Mouse (Mus musculus) adrenal gland, postnatal 25 days (tissue): ENCODE results near the gene Neurl2. TPM values are rescaled to one million over a fixed set of nuclear protein-coding genes. Genes with fewer than 3 reads are reported as not detected.
A peak's percentile ranks its signal among the peaks of the same experiment; 100 is the strongest.
"Not testable (repeated sequence)": the region's sequence is repeated elsewhere in the genome, so short reads cannot be mapped to it uniquely, and the experiment has no call there.

Source experiments
- DNase-seq: peaks from one replicate; pipeline ENCODE4 v3.0.0; 2021; ENCODE audit warnings: mixed read lengths
- long read RNA-seq: library from polyadenylated mRNA; stranded (forward); transcript quantifications from one replicate; pipeline ENCODE4 v2.0.0, GENCODE M21; 2021
- total RNA-seq: library from RNA; stranded (reverse); gene quantifications from 2 replicates; pipeline ENCODE4 v1.2.3, GENCODE M21; 2021

Gene Neurl2
- total RNA-seq: 1.3 and 2.2 TPM in 2 replicates
- long read RNA-seq, partial matches to known transcripts: 0 of 1 reads
- long read RNA-seq, other reads (novel, unspliced or antisense): 0 of 1 reads

GRCm38 (mm10) chr2:164833314-164833959 is at the start of gene Neurl2:
Gene Neurl2, minus strand, starts transcription at chr2:164833456.
- peak; percentile 85 for DNase-seq

GRCm38 (mm10) chr2:164882619-164883018 is 49.4 kb upstream of the Neurl2 start:
- DNase-seq: no peak

GRCm38 (mm10) chr2:164879568-164880277 is 46.5 kb upstream of the Neurl2 start:
- DNase-seq: peak; percentile 95

- peak; percentile 94 for DNase-seq
Observed at GRCm38 (mm10) chr2:164879228-164879567, 45.9 kb upstream of the Neurl2 start, which contains the start of gene Pcif1. Gene Pcif1, plus strand, starts transcription at chr2:164879304.

- peak; percentile 53 for DNase-seq
Observed at GRCm38 (mm10) chr2:164878509-164879227, 45.4 kb upstream of the Neurl2 start.

GRCm38 (mm10) chr2:164877376-164878215 is 44.3 kb upstream of the Neurl2 start:
- not testable (repeated sequence) for DNase-seq

- DNase-seq: not testable (repeated sequence)
Observed at GRCm38 (mm10) chr2:164875648-164876047, 42.4 kb upstream of the Neurl2 start.

GRCm38 (mm10) chr2:164874239-164874769 is 41.0 kb upstream of the Neurl2 start:
- DNase-seq: no peak

- DNase-seq: no peak
Observed at GRCm38 (mm10) chr2:164873621-164874020, 40.4 kb upstream of the Neurl2 start.

GRCm38 (mm10) chr2:164871602-164872303 is 38.5 kb upstream of the Neurl2 start:
- DNase-seq: no peak

- DNase-seq: no peak
Observed at GRCm38 (mm10) chr2:164868491-164868890, 35.2 kb upstream of the Neurl2 start.

- DNase-seq: no peak
Observed at GRCm38 (mm10) chr2:164867566-164867965, 34.3 kb upstream of the Neurl2 start.

GRCm38 (mm10) chr2:164866741-164867551 is 33.7 kb upstream of the Neurl2 start:
- DNase-seq: peak; percentile 60

GRCm38 (mm10) chr2:164864593-164864992 is 31.3 kb upstream of the Neurl2 start:
- no peak for DNase-seq

GRCm38 (mm10) chr2:164863411-164863810 is 30.2 kb upstream of the Neurl2 start:
- DNase-seq: not testable (repeated sequence)

- DNase-seq: peak; percentile 67
Observed at GRCm38 (mm10) chr2:164862179-164862861, 29.1 kb upstream of the Neurl2 start.

- no peak for DNase-seq
Observed at GRCm38 (mm10) chr2:164861094-164861493, 27.8 kb upstream of the Neurl2 start.

- DNase-seq: no peak
Observed at GRCm38 (mm10) chr2:164859640-164860432, 26.6 kb upstream of the Neurl2 start.

GRCm38 (mm10) chr2:164859155-164859554 is 25.9 kb upstream of the Neurl2 start:
- DNase-seq: no peak
